Mouse (Mus musculus): Measurements from ENCODE around the gene Abca8b.
"Not testable (repeated sequence)": the region's sequence is repeated elsewhere in the genome, so short reads cannot be mapped to it uniquely, and the experiment has no call there.

Gene Abca8b

GRCm38 (mm10) chr11:109995624-109996023, at the start of gene Abca8b:
Gene Abca8b (minus strand): TSS chr11:109995845.
- DNase-seq = peak in 1 of 2 experiments; percentile 5

GRCm38 (mm10) chr11:110037795-110038194, 42.1 kb upstream of the Abca8b start:
- no peak for DNase-seq

- no peak for DNase-seq
These were observed 33.5 kb upstream of the Abca8b start for GRCm38 (mm10) chr11:110028913-110029695.

GRCm38 (mm10) chr11:110010836-110011546, 15.3 kb upstream of the Abca8b start:
- no peak for DNase-seq

- DNase-seq = no peak
These were observed 632 bp downstream of the Abca8b start for GRCm38 (mm10) chr11:109995013-109995412.

GRCm38 (mm10) chr11:109994014-109994413, 1.6 kb downstream of the Abca8b start:
- DNase-seq = no peak

- DNase-seq = no peak
These were observed 4.4 kb downstream of the Abca8b start for GRCm38 (mm10) chr11:109991270-109991669.

- no peak for DNase-seq
These were observed 5.4 kb downstream of the Abca8b start for GRCm38 (mm10) chr11:109990256-109990655.

GRCm38 (mm10) chr11:109988164-109988563, 7.5 kb downstream of the Abca8b start:
- no peak for DNase-seq

- not testable (repeated sequence) for DNase-seq
These were observed 8.1 kb downstream of the Abca8b start for GRCm38 (mm10) chr11:109987460-109988072.

- no peak for DNase-seq
These were observed 13.8 kb downstream of the Abca8b start for GRCm38 (mm10) chr11:109981872-109982271.

- no peak for DNase-seq
These were observed 25.1 kb downstream of the Abca8b start for GRCm38 (mm10) chr11:109970521-109970920.

GRCm38 (mm10) chr11:109961495-109962492, 33.9 kb downstream of the Abca8b start:
- DNase-seq = no peak

GRCm38 (mm10) chr11:109955185-109955584, 40.5 kb downstream of the Abca8b start:
- no peak for DNase-seq

GRCm38 (mm10) chr11:109936915-109937314, 58.7 kb downstream of the Abca8b start:
- no peak for DNase-seq

GRCm38 (mm10) chr11:109933207-109933606, 62.4 kb downstream of the Abca8b start:
- not testable (repeated sequence) for DNase-seq

- no peak for DNase-seq
These were observed 67.2 kb downstream of the Abca8b start for GRCm38 (mm10) chr11:109928489-109928888.

- no peak for DNase-seq
These were observed 68.6 kb downstream of the Abca8b start for GRCm38 (mm10) chr11:109926718-109927680.

GRCm38 (mm10) chr11:109922236-109922635, 73.4 kb downstream of the Abca8b start:
- DNase-seq = no peak

GRCm38 (mm10) chr11:109919480-109919879, 76.2 kb downstream of the Abca8b start:
- no peak for DNase-seq

- no peak for DNase-seq
These were observed 79.0 kb downstream of the Abca8b start for GRCm38 (mm10) chr11:109916654-109917053.

Measured in thymus, postnatal 36 days (tissue).